Mouse (Mus musculus) bone marrow, adult 2 months (tissue): Measurements from ENCODE around the gene Gm49405.
"Not testable (repeated sequence)": the region's sequence is repeated elsewhere in the genome, so short reads cannot be mapped to it uniquely, and the experiment has no call there.

Source experiments
- CTCF ChIP-seq: fragments of 200-500 bp; IDR thresholded peaks from 2 replicates; pipeline ENCODE4 v1.5.1; 2011; ENCODE audit warnings: low read length, control low read depth; ENCODE audit not compliant: control insufficient read depth, insufficient read depth
- POLR2A ChIP-seq: fragments of 200-500 bp; IDR thresholded peaks from 2 replicates; pipeline ENCODE4 v1.6.1; 2011; ENCODE audit warnings: low read depth, mild to moderate bottlenecking, control low read depth, low read length, borderline replicate concordance; ENCODE audit not compliant: control insufficient read depth

GRCm38 (mm10) chr19:4037154-4037787 is 36.8 kb downstream of the Gm49405 start:
- TF ChIP-seq CTCF, POLR2A: not testable (repeated sequence)
